Mouse (Mus musculus) adrenal gland, postnatal 14 days (tissue): ENCODE measurements around the gene Btnl1. TPM values are rescaled to one million over a fixed set of nuclear protein-coding genes. Genes with fewer than 3 reads are reported as not detected.

ENCODE experiments used
- DNase-seq: peaks from one replicate; pipeline ENCODE4 v3.0.0; 2021; ENCODE audit warnings: mixed read lengths
- total RNA-seq: library from RNA; stranded (reverse); gene quantifications from 2 replicates; pipeline ENCODE4 v1.2.3, GENCODE M21; 2021

The Btnl1 gene
- total RNA-seq, 1 experiment from 2014 or later = not detected

GRCm38 (mm10) chr17:34384699-34385098 lies 7.8 kb downstream of the Btnl1 start:
- no peak for DNase-seq

- DNase-seq = no peak
These were observed 9.7 kb downstream of the Btnl1 start for GRCm38 (mm10) chr17:34386656-34387055.

- DNase-seq = peak; percentile 69
These were observed 11.6 kb downstream of the Btnl1 start for GRCm38 (mm10) chr17:34388513-34388912.

- DNase-seq = no peak
These were observed 14.6 kb downstream of the Btnl1 start for GRCm38 (mm10) chr17:34391507-34391906.

GRCm38 (mm10) chr17:34392321-34392720 lies 15.4 kb downstream of the Btnl1 start:
- peak; percentile 56 for DNase-seq

GRCm38 (mm10) chr17:34397357-34397756 lies 20.4 kb downstream of the Btnl1 start:
- DNase-seq = no peak

- DNase-seq = peak; percentile 74
These were observed 21.3 kb downstream of the Btnl1 start for GRCm38 (mm10) chr17:34398058-34398710.

- DNase-seq = peak; percentile 90
These were observed 21.9 kb downstream of the Btnl1 start, which contains the start of gene BC051142 for GRCm38 (mm10) chr17:34398711-34399393. Gene BC051142, plus strand, starts transcription at chr17:34398820.

- no peak for DNase-seq
These were observed 22.4 kb downstream of the Btnl1 start for GRCm38 (mm10) chr17:34399394-34399715.

GRCm38 (mm10) chr17:34411117-34411516 lies 34.2 kb downstream of the Btnl1 start:
- peak; percentile 81 for DNase-seq

GRCm38 (mm10) chr17:34420014-34420413 lies 43.1 kb downstream of the Btnl1 start:
- no peak for DNase-seq

- DNase-seq = peak; percentile 13
These were observed 50.7 kb downstream of the Btnl1 start for GRCm38 (mm10) chr17:34427597-34427996.

Other genes starting within 250 kb of the Btnl1 start
- 2.7 and 17.0 TPM in 2 replicates for gene H2-DMb2, start 233.8 kb upstream of the Btnl1 start, total RNA-seq
- gene H2-DMb1, start 224.1 kb upstream of the Btnl1 start, total RNA-seq = 3.6 and 8.3 TPM in 2 replicates
- gene Tap1, start 189.6 kb upstream of the Btnl1 start, total RNA-seq = 11.1 and 20.4 TPM in 2 replicates
- gene Psmb9, start 189.4 kb upstream of the Btnl1 start, total RNA-seq = 6.9 and 12.2 TPM in 2 replicates
- gene Psmb8, start 179.4 kb upstream of the Btnl1 start, total RNA-seq = 21.0 and 33.6 TPM in 2 replicates
- gene Tap2, start 173.6 kb upstream of the Btnl1 start, total RNA-seq = 33.2 and 34.9 TPM in 2 replicates
- gene H2-Ob, start 138.2 kb upstream of the Btnl1 start, total RNA-seq = 1.3 and 16.6 TPM in 2 replicates
- 19.8 and 71.0 TPM in 2 replicates for gene H2-Ab1, start 119.4 kb upstream of the Btnl1 start, total RNA-seq
- gene H2-Aa, start 89.3 kb upstream of the Btnl1 start, total RNA-seq = 21.7 and 108 TPM in 2 replicates
- gene H2-Eb1, start 71.3 kb upstream of the Btnl1 start, total RNA-seq = 22.8 and 92.3 TPM in 2 replicates
- 1.1 TPM in 1 of 2 replicates, not detected in the other for gene H2-Eb2, start 51.5 kb upstream of the Btnl1 start, total RNA-seq
- gene Btnl2, start 22.3 kb upstream of the Btnl1 start, total RNA-seq = 0.26 and 0.64 TPM in 2 replicates
- 1.2 and 2.4 TPM in 2 replicates for gene BC051142, start 21.7 kb downstream of the Btnl1 start, total RNA-seq
- not detected in 2 replicates for gene Btnl4, start 100.2 kb downstream of the Btnl1 start, total RNA-seq
- gene Btnl6, start 140.2 kb downstream of the Btnl1 start, total RNA-seq = not detected in 2 replicates
- 34.1 and 39.3 TPM in 2 replicates for gene Notch4, start 187.1 kb downstream of the Btnl1 start, total RNA-seq
- 6.3 and 16.3 TPM in 2 replicates for gene Gpsm3, start 212.7 kb downstream of the Btnl1 start, total RNA-seq
- gene Pbx2, start 214.1 kb downstream of the Btnl1 start, total RNA-seq = 37.2 and 42.2 TPM in 2 replicates
- gene Ager, start 220.7 kb downstream of the Btnl1 start, total RNA-seq = 1.7 and 2.4 TPM in 2 replicates
- 72.5 and 76.9 TPM in 2 replicates for gene Rnf5, start 226.6 kb downstream of the Btnl1 start, total RNA-seq
- 101 and 103 TPM in 2 replicates for gene Agpat1, start 227.1 kb downstream of the Btnl1 start, total RNA-seq
- 4.3 and 4.7 TPM in 2 replicates for gene Egfl8, start 238.8 kb downstream of the Btnl1 start, total RNA-seq